Mouse (Mus musculus) intestine, embryonic 16.5 days (tissue): ENCODE results near the gene Asic1. TPM values are rescaled to one million over a fixed set of nuclear protein-coding genes. Genes with fewer than 3 reads are reported as not detected.

ENCODE experiments used
- ATAC-seq: fragments of 200-750 bp; cut with Nextera tagmentation; 2 replicates; pipeline ENCODE4 v1.8.0; 2017; ENCODE audit warnings: moderate TSS enrichment, moderate library complexity
- H3K27ac ChIP-seq: fragments of 300-500 bp; sonication (generic); 2 replicates; pipeline ENCODE4 v1.5.1; 2014; ENCODE audit warnings: mild to moderate bottlenecking, low read length
- H3K27me3 ChIP-seq: fragments of 300-500 bp; sonication (generic); replicated peaks from 2 replicates; pipeline ENCODE4 v1.6.1; 2014; ENCODE audit warnings: low read length, control low read depth, mixed read lengths; ENCODE audit not compliant: control insufficient read depth, insufficient read depth
- H3K36me3 ChIP-seq: fragments of 300-500 bp; sonication (generic); 2 replicates; pipeline ENCODE4 v1.6.1; 2014; ENCODE audit warnings: low read length, control low read depth; ENCODE audit not compliant: control insufficient read depth, insufficient read depth
- H3K4me1 ChIP-seq: fragments of 300-500 bp; sonication (generic); 2 replicates; pipeline ENCODE4 v1.6.1; 2014; ENCODE audit warnings: low read length, control low read depth, mixed read lengths; ENCODE audit not compliant: control insufficient read depth, insufficient read depth
- H3K4me2 ChIP-seq: fragments of 300-500 bp; sonication (generic); 2 replicates; pipeline ENCODE4 v1.6.1; 2014; ENCODE audit warnings: low read depth, low read length, control low read depth
- H3K4me3 ChIP-seq: fragments of 300-500 bp; sonication (generic); 2 replicates; pipeline ENCODE4 v1.5.1; 2014; ENCODE audit warnings: mild to moderate bottlenecking, low read length
- H3K9ac ChIP-seq: fragments of 300-500 bp; sonication (generic); 2 replicates; pipeline ENCODE4 v1.6.1; 2014; ENCODE audit warnings: low read depth, low read length
- H3K9me3 ChIP-seq: fragments of 300-500 bp; sonication (generic); 2 replicates; pipeline ENCODE4 v1.6.1; 2016; ENCODE audit warnings: low read length, control low read depth; ENCODE audit not compliant: control insufficient read depth
- WGBS: fragments of 180-500 bp; shearing (Covaris S2); extraction: QIAGEN DNeasy Blood & Tissue Kit; methylation state at CpG from one replicate; pipeline ENCODE4 v1.1.7; 2014; 5-methylcytosine and 5-hydroxymethylcytosine counted together
- polyA plus RNA-seq: library from polyadenylated mRNA; unstranded; fragments of >200 nt; fragmentation: Nextera tagmentation; extraction: Ambion mirVana; gene quantifications from 2 replicates; pipeline ENCODE4 v1.2.1, GENCODE M21; 2015

Gene Asic1
- polyA plus RNA-seq, 1 experiment from 2014 or later = 1.7 TPM

- Histone ChIP-seq H3K4me1 (peaks cover 20% of the 10 kb centered on the region), H3K9me3 (0 out of 2 replicates have a peak, but pooled peaks cover 2% of the 10 kb centered on the region), H3K9ac (no peak overlapping the region), H3K4me3 (no peak overlapping the region), H3K4me2 (no peak overlapping the region), H3K27me3 (no peaks in the 10 kb centered on the region), H3K27ac (no peak overlapping the region), H3K36me3 (peaks cover 12% of the 10 kb centered on the region)
- WGBS = 90% methylated on average over 5 of the region's 5 CpGs
- ATAC-seq = no peak
Observed at GRCm38 (mm10) chr15:99728211-99728610, 58.0 kb downstream of the Asic1 start.

DNA sequence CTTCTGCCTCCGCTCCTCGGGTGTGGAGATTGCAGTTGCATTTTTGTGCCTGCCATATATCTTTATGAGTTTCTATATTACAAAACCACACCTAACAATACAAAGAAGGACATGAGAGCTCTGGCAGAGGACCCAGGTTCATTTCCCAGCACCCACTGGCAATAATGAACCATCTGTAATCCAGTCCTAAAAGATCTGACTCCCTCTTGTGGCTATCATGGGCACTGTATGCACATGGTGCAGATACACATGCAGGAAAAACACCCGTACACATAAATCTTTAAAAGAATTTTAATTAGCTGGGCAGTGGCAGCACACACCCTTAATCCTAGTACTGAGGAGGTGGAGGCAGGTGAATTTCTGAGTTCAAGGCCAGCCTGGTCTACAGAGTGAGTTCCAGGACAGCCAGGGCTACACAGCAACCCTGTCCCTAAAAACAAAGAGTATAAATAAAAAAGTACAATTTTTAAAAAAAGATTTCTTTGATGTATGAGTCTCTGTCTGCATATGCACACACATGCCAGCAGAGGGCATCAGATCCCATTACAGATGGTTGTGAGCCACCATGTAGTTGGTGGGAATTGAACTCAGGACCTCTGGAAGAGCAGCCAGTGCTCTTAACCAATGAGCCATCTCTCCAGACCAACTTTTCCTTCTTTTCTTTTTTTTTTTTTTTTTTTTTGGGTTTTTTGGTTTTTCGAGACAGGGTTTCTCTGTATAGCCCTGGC, 59.1 kb downstream of the Asic1 start:
- no peak overlapping the region for H3K9ac ChIP-seq
- peaks cover 10% of the 10 kb centered on the region for H3K4me1 ChIP-seq
- no peak for ATAC-seq
- H3K4me2 ChIP-seq = no peak overlapping the region
- H3K4me3 ChIP-seq = no peak overlapping the region
- WGBS = 92% methylated on average over 3 of the region's 4 CpGs
- no peaks in the 10 kb centered on the region for H3K27me3 ChIP-seq
- no peak overlapping the region for H3K27ac ChIP-seq
- 0 out of 2 replicates have a peak, but pooled peaks cover 2% of the 10 kb centered on the region for H3K9me3 ChIP-seq
- H3K36me3 ChIP-seq = peaks cover 12% of the 10 kb centered on the region

DNA sequence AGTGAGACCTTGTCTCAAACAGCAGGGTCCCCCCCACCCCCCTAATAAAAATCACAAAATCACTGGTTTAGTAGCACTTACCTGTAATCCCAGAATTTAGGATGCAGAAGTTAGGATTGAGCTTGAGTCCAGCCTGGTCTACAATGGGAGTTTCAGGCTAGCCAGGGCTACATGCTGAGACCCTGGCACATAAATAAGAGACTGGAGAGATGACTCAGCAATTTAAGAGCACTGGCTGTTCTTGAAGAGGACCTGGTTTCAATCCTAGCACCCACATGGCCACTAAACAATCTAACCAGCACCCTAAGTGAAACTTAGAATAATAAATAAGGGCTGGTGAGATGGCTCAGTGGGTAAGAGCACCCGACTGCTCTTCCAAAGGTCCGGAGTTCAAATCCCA, 61.0 kb downstream of the Asic1 start:
- H3K36me3 ChIP-seq = peaks cover 16% of the 10 kb centered on the region
- ATAC-seq = no peak
- H3K27me3 ChIP-seq = no peaks in the 10 kb centered on the region
- 100% methylated on average over 2 of the region's 2 CpGs for WGBS
- 0 out of 2 replicates have a peak, but pooled peaks cover 2% of the 10 kb centered on the region for H3K9me3 ChIP-seq
- no peak overlapping the region for H3K9ac ChIP-seq
- H3K4me2 ChIP-seq = no peak overlapping the region
- H3K27ac ChIP-seq = no peak overlapping the region
- peaks cover 4% of the 10 kb centered on the region for H3K4me1 ChIP-seq
- no peak overlapping the region for H3K4me3 ChIP-seq

DNA sequence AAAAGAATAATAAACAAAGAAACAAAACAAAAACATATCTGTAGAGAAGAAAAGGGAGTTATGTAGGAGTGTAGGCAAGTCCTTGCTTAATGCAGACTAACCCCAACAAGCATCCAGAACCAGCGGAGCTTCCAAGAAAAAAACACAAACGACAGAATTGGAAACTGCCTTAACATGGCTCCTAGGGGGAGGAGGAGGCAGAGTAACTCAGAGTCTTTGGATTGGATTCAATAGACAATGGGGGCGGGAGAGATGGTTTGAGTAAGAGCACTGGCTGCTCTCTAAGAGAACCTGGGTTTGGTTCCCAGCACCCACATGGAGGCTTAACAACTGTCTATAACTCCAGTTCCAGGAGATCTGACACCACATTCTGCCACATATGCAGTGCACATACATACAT, 61.5 kb downstream of the Asic1 start:
- Histone ChIP-seq H3K27ac (no peak overlapping the region), H3K4me3 (no peak overlapping the region), H3K9ac (no peak overlapping the region), H3K4me1 (peaks cover under 1% of the 10 kb centered on the region), H3K9me3 (0 out of 2 replicates have a peak, but pooled peaks cover 2% of the 10 kb centered on the region), H3K27me3 (no peaks in the 10 kb centered on the region), H3K36me3 (peaks cover 16% of the 10 kb centered on the region), H3K4me2 (no peak overlapping the region)
- 89% methylated on average over 3 of the region's 3 CpGs for WGBS
- ATAC-seq = no peak

GRCm38 (mm10) chr15:99733186-99733585, 63.0 kb downstream of the Asic1 start:
- Histone ChIP-seq H3K4me2 (no peak overlapping the region), H3K4me1 (no peaks in the 10 kb centered on the region), H3K9ac (no peak overlapping the region), H3K27me3 (no peaks in the 10 kb centered on the region), H3K36me3 (peaks cover 13% of the 10 kb centered on the region), H3K27ac (no peak overlapping the region), H3K4me3 (no peak overlapping the region), H3K9me3 (0 out of 2 replicates have a peak, but pooled peaks cover 2% of the 10 kb centered on the region)
- no peak for ATAC-seq
- WGBS = 93% methylated on average over 5 of the region's 5 CpGs

- H3K36me3 ChIP-seq = peaks cover 4% of the 10 kb centered on the region
- no peak overlapping the region for H3K4me2 ChIP-seq
- H3K27me3 ChIP-seq = no peaks in the 10 kb centered on the region
- no peak overlapping the region for H3K4me3 ChIP-seq
- no peaks in the 10 kb centered on the region for H3K9me3 ChIP-seq
- H3K27ac ChIP-seq = no peak overlapping the region
- ATAC-seq = no peak
- H3K4me1 ChIP-seq = no peaks in the 10 kb centered on the region
- no peak overlapping the region for H3K9ac ChIP-seq
- WGBS = 91% methylated on average over 2 of the region's 2 CpGs
Observed at GRCm38 (mm10) chr15:99735631-99736030, 65.5 kb downstream of the Asic1 start.

GRCm38 (mm10) chr15:99736675-99737074, 66.5 kb downstream of the Asic1 start:
- H3K27ac ChIP-seq = no peak overlapping the region
- no peaks in the 10 kb centered on the region for H3K4me1 ChIP-seq
- no peak for ATAC-seq
- no peaks in the 10 kb centered on the region for H3K9me3 ChIP-seq
- H3K4me3 ChIP-seq = no peak overlapping the region
- H3K27me3 ChIP-seq = no peaks in the 10 kb centered on the region
- WGBS = 93% methylated on average over 11 of the region's 11 CpGs
- H3K9ac ChIP-seq = no peak overlapping the region
- no peak overlapping the region for H3K4me2 ChIP-seq
- H3K36me3 ChIP-seq = peaks cover 4% of the 10 kb centered on the region

- no peak overlapping the region for H3K27ac ChIP-seq
- ATAC-seq = no peak
- H3K36me3 ChIP-seq = peaks cover 4% of the 10 kb centered on the region
- H3K9me3 ChIP-seq = no peaks in the 10 kb centered on the region
- 96% methylated on average over 4 of the region's 4 CpGs for WGBS
- no peak overlapping the region for H3K9ac ChIP-seq
- no peaks in the 10 kb centered on the region for H3K27me3 ChIP-seq
- no peak overlapping the region for H3K4me2 ChIP-seq
- H3K4me3 ChIP-seq = no peak overlapping the region
- H3K4me1 ChIP-seq = no peaks in the 10 kb centered on the region
Observed at GRCm38 (mm10) chr15:99740229-99740628, 70.1 kb downstream of the Asic1 start.
